Mouse (Mus musculus): Measurements from ENCODE around the gene Hsd17b3.

Hsd17b3 gene

GRCm38 (mm10) chr13:64020902-64021311, 68.1 kb downstream of the Hsd17b3 start:
- peak; percentile 77 for ATAC-seq (ENCODE audit: low TSS enrichment)

GRCm38 (mm10) chr13:64018586-64019141, 70.4 kb downstream of the Hsd17b3 start:
- peak; percentile 31; the same call in 1 of the 2 replicates for ATAC-seq (ENCODE audit: low TSS enrichment)

- no peak for ATAC-seq (ENCODE audit: low TSS enrichment)
Measured at GRCm38 (mm10) chr13:64016048-64016447, 73.0 kb downstream of the Hsd17b3 start.

- no peak for ATAC-seq (ENCODE audit: low TSS enrichment)
Measured at GRCm38 (mm10) chr13:64011157-64011556, 77.9 kb downstream of the Hsd17b3 start.

All from frontal cortex, adult (tissue).